Mouse (Mus musculus): ENCODE data around the gene Foxp4.

Foxp4 gene

GRCm38 (mm10) chr17:47900716-47901115 is 23.7 kb downstream of the Foxp4 start:
- no peak for ATAC-seq (ENCODE audit: insufficient number of reproducible peaks, low FRiP score, low TSS enrichment)

GRCm38 (mm10) chr17:47899156-47899555 is 25.3 kb downstream of the Foxp4 start:
- ATAC-seq (ENCODE audit: insufficient number of reproducible peaks, low FRiP score, low TSS enrichment), result no peak

DNA sequence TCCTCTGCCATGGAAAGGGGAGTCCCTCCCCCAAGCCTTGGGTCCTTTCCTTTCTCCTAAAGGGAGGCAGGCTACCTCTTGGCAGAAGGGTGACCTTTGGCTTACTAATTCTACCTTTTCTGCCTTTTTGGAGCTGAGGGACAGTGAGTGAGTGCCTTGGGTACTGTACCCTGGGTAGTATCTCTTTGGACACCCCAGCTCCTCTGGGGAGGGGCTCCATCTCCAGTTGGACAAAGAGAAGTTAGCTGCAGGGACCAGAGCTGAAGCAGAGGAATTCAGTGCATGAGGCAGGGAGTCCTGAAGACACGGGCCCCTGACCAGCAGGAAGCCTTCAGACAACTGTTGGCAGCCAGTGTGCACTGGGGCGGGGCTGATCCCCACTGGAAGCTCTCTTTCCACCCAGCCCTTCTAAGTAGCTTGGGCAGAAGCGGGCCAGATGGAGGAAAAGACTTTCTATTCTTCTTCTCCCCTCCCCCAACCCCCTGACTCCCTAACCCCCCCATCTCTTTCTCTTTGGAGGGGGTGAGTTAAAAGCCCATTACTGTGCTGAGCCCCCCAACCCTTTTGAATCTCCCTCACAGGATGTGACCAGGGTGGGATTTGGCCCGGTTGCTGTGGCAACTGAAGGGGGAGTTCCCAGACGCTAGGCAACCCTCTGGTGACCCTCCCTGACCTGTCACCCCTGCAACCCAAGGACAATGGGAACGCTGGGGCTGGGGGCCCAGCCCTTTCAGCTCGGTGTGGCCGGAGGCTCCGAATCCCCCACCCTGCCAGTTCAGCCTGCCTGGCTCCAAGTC is 26.3 kb downstream of the Foxp4 start:
- no peak for ATAC-seq (ENCODE audit: insufficient number of reproducible peaks, low FRiP score, low TSS enrichment)

- no peak for ATAC-seq (ENCODE audit: insufficient number of reproducible peaks, low FRiP score, low TSS enrichment)
Measured at GRCm38 (mm10) chr17:47889727-47890126, 34.7 kb downstream of the Foxp4 start.

DNA sequence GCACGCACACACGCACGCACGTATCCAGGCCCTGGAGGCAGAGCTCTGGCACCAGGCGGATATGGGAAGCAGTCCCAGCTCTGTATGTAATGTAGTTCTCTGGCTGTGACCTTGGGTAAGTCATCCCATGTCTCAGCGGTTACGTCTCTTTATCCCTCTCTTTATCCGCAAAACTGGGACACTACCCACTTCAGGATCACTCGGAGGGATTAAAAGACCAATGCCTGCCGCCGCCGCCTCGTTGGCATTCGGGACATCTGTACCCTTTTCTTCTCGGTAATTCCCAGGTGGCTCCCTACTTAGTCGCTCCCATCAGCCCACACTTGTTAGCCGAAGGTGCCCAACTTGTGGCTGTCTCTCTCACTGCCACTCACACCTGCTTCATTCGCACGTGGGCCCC is 35.2 kb downstream of the Foxp4 start:
- no peak for ATAC-seq (ENCODE audit: insufficient number of reproducible peaks, low FRiP score, low TSS enrichment)

- ATAC-seq (ENCODE audit: insufficient number of reproducible peaks, low FRiP score, low TSS enrichment), result no peak
Measured at GRCm38 (mm10) chr17:47888641-47889040, 35.8 kb downstream of the Foxp4 start.

- ATAC-seq (ENCODE audit: insufficient number of reproducible peaks, low FRiP score, low TSS enrichment), result no peak
Measured at GRCm38 (mm10) chr17:47888155-47888455, 36.3 kb downstream of the Foxp4 start.

- ATAC-seq (ENCODE audit: insufficient number of reproducible peaks, low FRiP score, low TSS enrichment), result no peak
Measured at GRCm38 (mm10) chr17:47887381-47888154, 36.9 kb downstream of the Foxp4 start.

DNA sequence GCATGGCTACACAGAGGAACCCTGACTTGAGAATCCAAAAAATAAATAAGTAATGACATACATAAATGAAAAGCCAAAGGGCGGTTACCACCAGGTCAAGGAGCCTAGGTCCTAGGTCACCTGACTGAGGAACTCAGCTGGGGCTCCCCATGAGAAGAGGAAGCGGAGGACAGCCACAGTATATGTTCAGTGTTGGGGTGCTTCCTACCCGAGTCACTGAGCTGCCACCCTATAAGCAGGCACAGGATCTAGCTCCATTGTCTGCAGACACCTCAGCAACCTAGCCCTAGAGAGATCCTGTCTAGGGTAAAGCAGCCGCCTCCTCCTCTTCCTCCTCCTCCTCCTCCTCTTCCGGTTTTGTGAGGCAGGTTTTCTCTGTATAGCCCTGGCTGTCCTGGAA is 41.3 kb downstream of the Foxp4 start:
- no peak for ATAC-seq (ENCODE audit: insufficient number of reproducible peaks, low FRiP score, low TSS enrichment)

- no peak for ATAC-seq (ENCODE audit: insufficient number of reproducible peaks, low FRiP score, low TSS enrichment)
Measured at GRCm38 (mm10) chr17:47881330-47881729, 43.1 kb downstream of the Foxp4 start.

DNA sequence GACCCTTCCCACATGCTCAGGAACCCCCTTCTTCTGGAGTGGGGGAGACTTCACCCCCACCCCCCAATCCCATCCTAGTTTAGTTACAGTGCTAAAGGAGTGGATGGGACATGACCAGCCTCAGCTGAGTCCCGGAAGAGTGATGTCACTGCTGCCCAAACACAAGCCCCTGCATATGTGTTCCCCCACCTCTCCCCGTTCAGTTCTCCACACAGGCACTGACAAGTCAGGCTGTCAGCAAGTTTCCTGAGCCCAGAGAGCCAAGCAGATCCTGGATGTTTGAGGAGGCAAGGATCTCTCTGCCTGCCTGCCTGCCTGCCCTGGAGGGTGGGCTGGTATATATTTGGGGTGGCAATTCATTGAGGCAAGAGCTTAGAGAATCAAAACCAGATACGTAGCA is 45.2 kb downstream of the Foxp4 start:
- no peak; the same call in 1 of the 2 replicates for ATAC-seq (ENCODE audit: insufficient number of reproducible peaks, low FRiP score, low TSS enrichment)

DNA sequence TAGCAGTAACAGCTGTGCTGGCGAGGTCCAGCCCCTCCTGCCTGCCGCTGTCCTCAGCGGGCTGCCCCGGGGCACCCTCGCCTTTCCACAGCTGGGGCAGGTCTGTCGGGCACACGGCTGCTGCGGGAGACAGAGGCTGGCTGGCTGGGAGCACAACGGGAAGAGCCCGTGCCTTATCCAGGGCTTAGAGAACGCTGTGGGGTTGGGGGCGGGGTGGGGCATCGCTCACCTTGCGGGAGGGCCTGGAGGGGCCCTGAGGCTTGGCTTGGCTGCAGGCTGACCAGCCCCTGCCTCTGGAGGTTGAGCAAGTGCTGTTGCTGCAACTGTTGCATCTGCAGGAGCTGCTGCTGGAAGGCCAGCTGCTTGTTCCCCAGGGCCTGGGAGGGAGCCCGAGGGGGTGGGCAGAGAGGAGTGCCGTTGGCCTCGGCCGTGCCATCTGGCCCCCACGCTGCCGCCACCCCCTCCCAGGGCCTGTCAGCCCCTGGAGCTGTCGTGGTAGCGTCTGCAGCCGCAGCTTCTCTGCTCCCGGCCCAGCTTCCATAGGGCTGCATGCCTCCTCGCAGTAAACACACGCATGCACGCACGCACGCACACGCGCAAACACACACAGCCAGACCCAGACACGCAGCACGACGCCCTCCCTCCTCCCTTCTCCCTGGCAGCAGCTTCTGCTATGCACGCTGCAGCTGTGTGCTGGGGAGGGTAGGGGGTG is 45.9 kb downstream of the Foxp4 start:
- ATAC-seq (ENCODE audit: insufficient number of reproducible peaks, low FRiP score, low TSS enrichment), result peak; percentile 38; the same call in 1 of the 2 replicates

DNA sequence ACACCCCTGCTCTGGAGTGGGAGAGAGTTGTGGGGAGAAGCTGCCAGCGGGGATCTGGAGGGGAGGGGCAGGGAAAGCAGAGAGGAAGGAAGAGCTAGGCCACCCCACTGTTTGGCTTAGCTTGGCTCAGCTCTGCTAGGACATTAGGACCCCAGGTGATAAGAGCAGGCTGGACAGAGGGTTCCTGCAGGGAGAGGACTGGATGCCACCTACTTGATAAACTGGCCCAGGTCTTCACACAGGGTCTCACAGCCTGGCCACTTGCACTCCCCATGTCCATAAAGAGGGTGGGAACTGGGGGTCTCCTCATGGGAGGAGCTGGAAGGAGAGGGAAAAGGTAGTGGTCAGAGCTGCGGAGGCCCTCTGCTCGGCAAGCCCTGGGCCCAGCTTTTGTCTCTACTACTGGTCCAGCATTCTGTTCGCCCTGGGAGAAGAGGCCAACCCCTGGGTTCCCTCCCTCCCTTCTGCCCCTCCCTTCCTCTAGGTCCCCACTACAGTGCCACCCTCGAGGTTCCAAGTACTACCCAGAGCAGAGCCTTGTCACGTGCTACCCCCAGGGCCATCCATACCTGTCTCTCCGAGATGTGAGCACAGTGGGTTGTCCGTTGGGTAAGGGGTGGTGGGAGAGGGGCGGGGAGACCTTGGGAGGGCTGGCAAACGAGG is 46.6 kb downstream of the Foxp4 start:
- ATAC-seq (ENCODE audit: insufficient number of reproducible peaks, low FRiP score, low TSS enrichment), result no peak

DNA sequence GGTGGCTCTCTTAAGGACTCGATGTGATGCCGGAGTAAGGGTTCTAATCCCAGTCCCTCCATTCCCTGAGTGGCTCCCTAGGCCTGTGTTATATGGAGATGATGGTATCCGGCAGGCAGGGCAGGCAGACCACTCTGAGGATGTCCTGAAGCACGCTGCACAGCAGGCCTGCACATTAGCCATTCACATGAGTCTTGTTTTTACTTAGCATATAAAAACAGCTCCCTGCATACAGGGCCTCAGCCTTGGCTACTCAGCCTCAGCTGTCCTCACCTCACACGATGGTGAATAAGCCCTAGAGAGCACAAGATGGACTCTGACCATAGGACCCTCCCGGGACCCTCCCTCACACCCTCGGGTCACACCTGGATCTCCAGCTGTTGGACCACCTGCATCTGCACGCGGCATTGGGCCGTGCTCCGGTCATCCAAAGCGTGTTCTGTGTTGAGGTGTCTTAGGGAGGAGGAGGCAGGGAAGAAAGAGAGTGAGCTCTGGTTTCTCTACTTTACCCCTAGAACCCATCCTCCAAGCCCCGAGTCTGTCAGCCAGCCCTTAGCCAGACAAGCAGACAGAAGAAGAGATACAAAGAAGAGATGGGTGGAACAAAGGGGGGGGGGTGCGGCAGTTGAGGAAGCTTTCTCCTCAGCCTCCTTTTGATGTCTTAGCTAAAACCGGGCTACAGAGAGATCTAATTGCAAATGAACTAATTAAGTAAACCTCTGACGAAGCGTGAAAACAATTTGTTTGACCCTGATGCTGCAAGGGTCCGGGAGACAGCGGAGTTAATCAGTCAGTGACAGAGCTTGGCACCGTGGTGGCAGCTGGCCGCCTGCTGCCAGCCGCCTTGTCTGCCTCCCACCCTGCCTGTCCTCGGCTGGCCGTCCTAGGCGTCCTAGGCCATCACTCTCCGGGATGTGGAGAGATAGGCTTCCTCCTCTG is 47.4 kb downstream of the Foxp4 start:
- ATAC-seq (ENCODE audit: insufficient number of reproducible peaks, low FRiP score, low TSS enrichment), result no peak

DNA sequence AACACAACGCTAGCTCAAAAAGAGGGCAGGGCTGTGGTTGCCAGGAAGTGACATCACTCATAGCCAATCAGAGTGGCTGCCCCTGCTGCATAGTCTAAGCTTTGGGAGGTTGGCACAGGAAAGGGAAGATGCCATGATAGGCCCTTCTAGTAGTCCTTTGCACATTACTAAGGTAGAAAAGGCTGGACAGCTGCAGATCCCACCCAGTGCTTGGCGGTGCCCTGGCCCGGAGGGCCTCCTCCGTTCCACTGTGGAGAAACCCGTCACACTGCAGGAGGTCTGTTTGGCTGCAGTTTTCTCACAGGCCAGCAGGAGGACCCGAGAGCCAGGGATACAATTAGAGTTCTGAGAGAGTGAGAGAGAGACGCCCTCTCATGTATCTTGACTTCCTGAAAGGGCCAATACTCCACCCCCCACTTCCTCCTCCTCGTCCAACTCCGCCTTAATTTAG is 51.1 kb downstream of the Foxp4 start:
- ATAC-seq (ENCODE audit: insufficient number of reproducible peaks, low FRiP score, low TSS enrichment), result peak; percentile 49

- no peak for ATAC-seq (ENCODE audit: insufficient number of reproducible peaks, low FRiP score, low TSS enrichment)
Measured at GRCm38 (mm10) chr17:47872311-47873011, 52.0 kb downstream of the Foxp4 start.

DNA sequence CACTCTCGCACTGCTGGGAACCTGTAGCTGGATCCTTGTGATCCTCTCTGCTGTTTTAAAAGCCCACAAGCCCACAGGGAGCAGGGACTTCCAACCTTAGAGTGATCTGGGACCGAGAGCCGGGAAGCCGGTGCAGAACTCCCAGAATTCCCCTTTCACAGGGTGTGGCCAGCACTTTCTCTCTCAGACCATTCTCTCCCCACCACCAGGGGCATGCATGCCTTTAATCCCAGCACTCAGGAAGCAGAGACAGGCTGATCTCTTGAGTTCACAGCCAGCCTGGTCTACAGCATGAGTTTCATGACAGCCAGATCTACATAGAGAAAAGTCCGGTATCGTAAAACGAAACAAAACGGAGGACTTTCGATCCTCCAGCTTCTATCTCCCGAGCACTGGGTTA is 54.6 kb downstream of the Foxp4 start:
- no peak for ATAC-seq (ENCODE audit: insufficient number of reproducible peaks, low FRiP score, low TSS enrichment)

DNA sequence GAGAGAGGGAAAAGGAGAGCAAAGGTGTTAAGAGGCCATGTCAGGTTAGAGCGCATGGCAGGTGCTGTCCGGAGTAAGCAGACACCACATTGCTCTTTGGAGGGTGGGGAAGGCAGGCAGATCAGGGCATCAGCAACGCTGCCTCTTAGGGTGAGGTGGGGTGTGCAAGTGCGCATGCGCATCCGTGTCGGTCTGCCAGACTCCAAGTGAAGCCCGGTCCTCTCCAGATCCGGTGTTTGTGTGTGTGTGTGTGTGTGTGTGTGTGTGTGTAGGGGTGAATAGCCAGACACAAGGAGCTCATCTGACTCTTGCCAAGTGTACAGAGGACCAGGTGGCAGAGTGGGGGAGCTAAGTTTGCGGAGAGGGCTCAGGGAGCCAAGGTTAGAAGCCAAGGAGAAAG is 58.4 kb downstream of the Foxp4 start:
- ATAC-seq (ENCODE audit: insufficient number of reproducible peaks, low FRiP score, low TSS enrichment), result peak; percentile 45

- peak; percentile 65 for ATAC-seq (ENCODE audit: insufficient number of reproducible peaks, low FRiP score, low TSS enrichment)
Measured at GRCm38 (mm10) chr17:47864496-47864895, 59.9 kb downstream of the Foxp4 start.
